Mouse (Mus musculus): ENCODE results near the gene Gm6583. TPM values are rescaled to one million over a fixed set of nuclear protein-coding genes. Genes with fewer than 3 reads are reported as not detected.

The Gm6583 gene
- polyA plus RNA-seq, 1 experiment from 2014 or later, result 0.16 TPM

DNA sequence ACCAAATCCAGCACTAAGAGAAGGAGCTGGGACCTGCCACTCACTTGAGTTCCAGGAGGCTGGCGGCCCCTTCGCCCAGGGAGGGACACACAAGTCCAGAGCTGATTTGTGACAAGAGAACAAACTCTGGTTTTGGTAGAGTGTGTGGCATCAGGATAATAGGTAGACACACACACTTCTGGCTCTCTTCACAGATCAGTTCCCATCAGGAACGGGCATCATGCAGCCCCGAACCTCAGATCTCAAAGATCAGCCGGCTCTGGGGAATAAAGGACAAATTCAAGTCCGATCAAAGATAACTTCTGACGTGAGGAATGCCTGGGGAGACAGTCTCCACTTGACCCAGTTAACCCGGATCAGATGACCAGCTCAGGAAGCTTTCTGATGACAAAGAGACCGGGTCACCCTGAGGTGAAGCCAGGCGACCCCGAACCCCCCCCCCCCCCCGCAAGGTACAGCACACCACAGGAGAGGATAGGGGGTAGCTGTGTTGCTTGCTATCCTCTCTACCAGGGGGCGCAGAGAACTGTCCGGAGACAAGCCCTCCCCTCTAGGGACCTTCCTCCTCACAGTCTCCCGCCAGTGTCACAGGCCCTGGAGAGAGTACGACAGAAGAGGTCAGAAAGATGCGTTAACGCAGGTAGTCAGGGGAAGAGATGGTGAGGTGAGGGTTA, 38.0 kb upstream of the Gm6583 start:
- no peak for TF ChIP-seq EP300 (IDR thresholded peaks at IDR 0.05; ENCODE audit: low read depth)
- TF ChIP-seq CTCF (IDR thresholded peaks at IDR 0.05; ENCODE audit: low read depth), result no peak
- DNase-seq (no peak), ATAC-seq (no peak)
- Histone ChIP-seq H3K4me3 (ENCODE audit: low read depth, low read length) (no peak overlapping the region), H3K27me3 (ENCODE audit: insufficient read depth, low read length) (peaks cover 58% of the 10 kb centered on the region), H3K4me2 (ENCODE audit: low read depth, low read length) (0 out of 2 replicates have a peak overlapping the region, but pooled peaks have one; percentile 66), H3K9ac (replicated peaks) (no peak overlapping the region), H3K27ac (ENCODE audit: low read depth) (no peak overlapping the region), H3K4me1 (ENCODE audit: insufficient read depth) (no peaks in the 10 kb centered on the region; the same call in 1 of the 2 replicates), H3K36me3 (replicated peaks; ENCODE audit: insufficient read depth, low read length) (no peaks in the 10 kb centered on the region), H3K9me3 (ENCODE audit: low read length) (no peaks in the 10 kb centered on the region)
- WGBS (ENCODE audit: insufficient replicate concordance), result 16% methylated on average over 18 of the region's 18 CpGs

DNA sequence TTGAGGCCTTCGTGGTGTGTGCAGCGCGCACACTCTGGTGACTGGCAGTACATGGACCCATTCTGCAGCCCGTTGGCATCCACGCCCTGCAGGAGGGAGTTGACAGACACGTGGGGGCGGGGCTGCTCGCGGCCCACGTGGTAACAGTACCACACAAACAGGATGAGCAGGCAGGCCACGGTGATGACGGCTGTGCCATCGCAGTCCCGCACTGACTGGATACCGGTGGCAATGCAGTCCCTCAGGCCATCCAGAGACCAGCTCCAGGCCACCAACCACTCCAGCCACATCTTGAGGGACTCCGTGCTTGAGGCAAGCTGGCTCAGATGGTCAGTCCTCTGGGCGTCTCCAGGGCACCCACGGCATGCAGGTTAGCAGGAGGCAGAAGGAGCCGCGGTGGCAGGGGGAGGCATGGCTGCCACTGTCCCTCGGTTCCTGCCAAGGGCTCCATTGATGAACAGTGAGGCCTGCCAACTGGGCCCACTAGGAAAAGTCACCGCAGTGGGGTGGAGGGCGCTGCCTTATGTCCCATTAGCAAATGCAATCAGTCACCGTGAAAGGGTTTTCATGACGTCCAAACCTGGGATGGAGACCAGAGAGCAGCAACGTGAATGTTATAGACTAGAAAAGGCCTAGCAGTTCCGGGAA, 36.0 kb upstream of the Gm6583 start:
- TF ChIP-seq EP300 (IDR thresholded peaks at IDR 0.05; ENCODE audit: low read depth) (no peak), CTCF (IDR thresholded peaks at IDR 0.05; ENCODE audit: low read depth) (no peak)
- Histone ChIP-seq H3K9ac (replicated peaks) (no peak overlapping the region), H3K4me1 (ENCODE audit: insufficient read depth) (no peaks in the 10 kb centered on the region; the same call in 1 of the 2 replicates), H3K36me3 (replicated peaks; ENCODE audit: insufficient read depth, low read length) (no peaks in the 10 kb centered on the region), H3K4me3 (ENCODE audit: low read depth, low read length) (no peak overlapping the region), H3K27ac (ENCODE audit: low read depth) (no peak overlapping the region), H3K9me3 (ENCODE audit: low read length) (no peaks in the 10 kb centered on the region), H3K27me3 (ENCODE audit: insufficient read depth, low read length) (peaks cover 51% of the 10 kb centered on the region), H3K4me2 (ENCODE audit: low read depth, low read length) (no peak overlapping the region)
- 62% methylated on average over 27 of the region's 27 CpGs for WGBS (ENCODE audit: insufficient replicate concordance)
- ATAC-seq (no peak), DNase-seq (no peak)

DNA sequence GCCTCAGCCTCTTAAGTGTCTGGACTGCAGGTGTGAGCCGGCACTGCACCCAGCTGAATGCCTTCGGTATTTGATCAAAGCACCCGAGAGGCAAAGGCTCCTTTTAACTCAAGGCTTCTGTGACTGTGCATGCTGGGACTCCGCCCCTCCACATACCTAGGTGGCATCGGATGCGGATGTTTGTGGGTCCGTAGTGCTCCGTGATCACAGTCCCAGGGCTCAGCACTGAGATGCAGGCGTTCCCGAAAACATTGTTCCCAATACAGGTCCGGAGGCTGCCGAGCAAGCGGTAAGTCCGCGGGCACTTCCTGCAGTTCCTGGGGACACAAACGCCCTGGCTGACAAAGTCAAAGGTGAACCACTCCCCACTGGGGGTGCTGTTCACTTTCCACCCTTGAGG, 35.2 kb upstream of the Gm6583 start:
- Histone ChIP-seq H3K4me3 (ENCODE audit: low read depth, low read length) (no peak overlapping the region), H3K36me3 (replicated peaks; ENCODE audit: insufficient read depth, low read length) (no peaks in the 10 kb centered on the region), H3K9ac (replicated peaks) (no peak overlapping the region), H3K4me2 (ENCODE audit: low read depth, low read length) (no peak overlapping the region), H3K9me3 (ENCODE audit: low read length) (no peaks in the 10 kb centered on the region), H3K4me1 (ENCODE audit: insufficient read depth) (no peaks in the 10 kb centered on the region; the same call in 1 of the 2 replicates), H3K27me3 (ENCODE audit: insufficient read depth, low read length) (peaks cover 45% of the 10 kb centered on the region), H3K27ac (ENCODE audit: low read depth) (no peak overlapping the region)
- TF ChIP-seq CTCF (IDR thresholded peaks at IDR 0.05; ENCODE audit: low read depth) (no peak), EP300 (IDR thresholded peaks at IDR 0.05; ENCODE audit: low read depth) (no peak)
- DNase-seq (no peak), ATAC-seq (no peak)
- WGBS (ENCODE audit: insufficient replicate concordance), result 46% methylated on average over 16 of the region's 16 CpGs

DNA sequence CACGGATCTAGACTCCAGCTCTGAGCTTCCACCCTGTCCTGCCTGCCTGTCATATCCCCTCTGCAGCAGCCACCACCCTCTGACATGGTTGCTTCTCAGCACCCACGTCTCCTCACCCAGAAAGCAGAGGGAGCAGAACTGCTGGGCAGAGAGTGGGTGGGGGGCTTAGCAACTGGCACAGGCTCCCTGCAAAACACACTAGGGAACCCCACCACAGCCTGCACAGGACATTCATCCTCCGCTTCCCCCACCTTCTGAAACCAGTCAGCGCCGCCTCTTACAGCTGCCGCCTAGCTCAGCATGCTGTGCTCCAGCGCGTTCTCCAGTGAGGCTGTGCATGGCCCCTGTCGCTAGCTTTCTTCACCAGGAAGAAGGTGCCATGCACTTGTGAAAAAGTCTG, 33.5 kb upstream of the Gm6583 start:
- 72% methylated on average over 9 of the region's 9 CpGs for WGBS (ENCODE audit: insufficient replicate concordance)
- peaks cover 30% of the 10 kb centered on the region for H3K27me3 ChIP-seq (ENCODE audit: insufficient read depth, low read length)
- H3K36me3 ChIP-seq (replicated peaks; ENCODE audit: insufficient read depth, low read length), result no peaks in the 10 kb centered on the region
- no peak overlapping the region for H3K27ac ChIP-seq (ENCODE audit: low read depth)
- H3K4me2 ChIP-seq (ENCODE audit: low read depth, low read length), result no peak overlapping the region
- TF ChIP-seq CTCF (IDR thresholded peaks at IDR 0.05; ENCODE audit: low read depth) (no peak), EP300 (IDR thresholded peaks at IDR 0.05; ENCODE audit: low read depth) (no peak)
- H3K9me3 ChIP-seq (ENCODE audit: low read length), result no peaks in the 10 kb centered on the region
- DNase-seq, result no peak
- no peak overlapping the region for H3K4me3 ChIP-seq (ENCODE audit: low read depth, low read length)
- no peak overlapping the region for H3K9ac ChIP-seq (replicated peaks)
- no peaks in the 10 kb centered on the region for H3K4me1 ChIP-seq (ENCODE audit: insufficient read depth)
- ATAC-seq, result no peak

DNA sequence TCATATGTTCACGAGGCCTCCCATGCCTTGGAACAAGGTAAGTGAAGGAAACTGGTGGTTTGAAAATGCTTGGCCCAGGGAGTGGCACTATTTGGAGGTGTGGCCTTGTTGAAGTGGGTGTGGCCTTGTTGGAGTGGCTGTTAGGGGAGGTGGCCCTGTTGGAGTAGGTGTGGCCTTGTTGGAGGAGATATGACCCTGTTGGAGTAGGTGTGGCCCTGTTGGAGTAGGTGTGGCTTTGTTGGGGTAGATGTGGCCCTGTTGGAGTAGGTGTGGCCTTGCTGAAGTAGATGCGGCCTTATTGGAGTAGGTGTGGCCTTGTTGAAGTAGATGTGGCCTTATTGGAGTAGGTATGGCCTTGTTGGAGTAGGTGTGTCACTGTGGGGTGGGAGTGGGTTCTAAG, 30.1 kb upstream of the Gm6583 start:
- Histone ChIP-seq H3K27me3 (ENCODE audit: insufficient read depth, low read length) (no peaks in the 10 kb centered on the region), H3K9me3 (ENCODE audit: low read length) (no peaks in the 10 kb centered on the region), H3K4me3 (ENCODE audit: low read depth, low read length) (no peak overlapping the region), H3K36me3 (replicated peaks; ENCODE audit: insufficient read depth, low read length) (no peaks in the 10 kb centered on the region), H3K4me1 (ENCODE audit: insufficient read depth) (no peaks in the 10 kb centered on the region), H3K4me2 (ENCODE audit: low read depth, low read length) (no peak overlapping the region), H3K27ac (ENCODE audit: low read depth) (no peak overlapping the region), H3K9ac (replicated peaks) (no peak overlapping the region)
- 70% methylated on average over 2 of the region's 2 CpGs for WGBS (ENCODE audit: insufficient replicate concordance)
- DNase-seq (peak; percentile 41), ATAC-seq (peak; percentile 90)
- no peak for TF ChIP-seq EP300 (IDR thresholded peaks at IDR 0.05; ENCODE audit: low read depth)
- TF ChIP-seq CTCF (IDR thresholded peaks at IDR 0.05; ENCODE audit: low read depth), result no peak

DNA sequence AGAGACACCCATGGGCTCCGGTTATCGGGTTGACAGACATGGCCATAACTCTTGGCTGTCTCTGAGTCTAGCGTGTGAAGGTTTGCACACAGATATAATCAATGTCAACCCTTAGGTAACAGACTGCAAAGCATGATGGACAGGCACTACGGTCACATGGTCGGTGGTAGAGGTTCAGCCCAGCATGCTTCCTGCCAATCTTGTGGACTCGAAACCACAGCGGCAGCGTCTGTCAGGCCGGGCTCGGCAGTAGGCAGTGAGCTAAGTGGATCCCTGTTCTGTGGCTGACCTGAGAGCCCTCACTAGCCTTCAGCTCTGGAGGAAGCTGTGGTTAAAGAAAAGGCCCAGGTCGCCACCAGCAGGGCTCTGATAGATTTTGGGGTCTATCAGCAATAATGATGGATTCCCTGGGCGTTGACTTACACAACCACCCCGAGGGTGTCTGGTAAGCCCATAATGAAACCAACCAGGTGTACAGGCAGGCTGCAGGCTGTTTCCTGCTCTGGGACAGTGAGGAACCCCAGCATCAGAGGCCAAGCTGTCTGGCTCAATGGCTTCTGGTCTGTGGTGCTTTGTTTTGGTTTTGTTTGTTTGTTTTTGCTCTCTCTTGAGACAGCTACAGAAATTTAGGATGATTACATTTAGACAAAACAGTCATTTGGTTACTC, 29.1 kb upstream of the Gm6583 start:
- no peak overlapping the region for H3K4me3 ChIP-seq (ENCODE audit: low read depth, low read length)
- no peaks in the 10 kb centered on the region for H3K36me3 ChIP-seq (replicated peaks; ENCODE audit: insufficient read depth, low read length)
- WGBS (ENCODE audit: insufficient replicate concordance), result 48% methylated on average over 13 of the region's 13 CpGs
- TF ChIP-seq CTCF (IDR thresholded peaks at IDR 0.05; ENCODE audit: low read depth) (no peak), EP300 (IDR thresholded peaks at IDR 0.05; ENCODE audit: low read depth) (no peak)
- no peaks in the 10 kb centered on the region for H3K27me3 ChIP-seq (ENCODE audit: insufficient read depth, low read length)
- H3K9ac ChIP-seq (replicated peaks), result no peak overlapping the region
- DNase-seq (no peak), ATAC-seq (no peak; the same call in 1 of the 2 replicates)
- no peaks in the 10 kb centered on the region for H3K4me1 ChIP-seq (ENCODE audit: insufficient read depth)
- no peak overlapping the region for H3K4me2 ChIP-seq (ENCODE audit: low read depth, low read length)
- H3K9me3 ChIP-seq (ENCODE audit: low read length), result no peaks in the 10 kb centered on the region
- H3K27ac ChIP-seq (ENCODE audit: low read depth), result no peak overlapping the region

Data from liver, postnatal 0 days (tissue).